Mouse (Mus musculus): ENCODE results near the gene Ly6g5b. TPM values are rescaled to one million over a fixed set of nuclear protein-coding genes. Genes with fewer than 3 reads are reported as not detected.

Gene Ly6g5b
- polyA plus RNA-seq, 1 experiment: not detected

GRCm38 (mm10) chr17:35068213-35068914, 46.9 kb downstream of the Ly6g5b start:
- TF ChIP-seq CTCF (IDR thresholded peaks at IDR 0.05; ENCODE audit: insufficient read depth, low read depth, low read length) (no peak), POLR2A (IDR thresholded peaks at IDR 0.05; ENCODE audit: insufficient read depth, low read depth, low read length) (no peak)
- Histone ChIP-seq H3K27ac (ENCODE audit: insufficient read depth, low read depth, low read length) (no peak overlapping the region), H3K4me3 (ENCODE audit: insufficient read depth, low read depth, low read length) (no peak overlapping the region), H3K4me1 (ENCODE audit: control insufficient read depth, insufficient read depth, low read length) (peaks cover 8% of the 10 kb centered on the region; the same call in 1 of the 2 replicates)
- 75% methylated on average over 17 of the region's 17 CpGs for WGBS

GRCm38 (mm10) chr17:35066084-35066483, 49.1 kb downstream of the Ly6g5b start, which contains the start of gene Mpig6b:
Gene Mpig6b (minus strand): TSS chr17:35066184.
- no peak for TF ChIP-seq POLR2A (IDR thresholded peaks at IDR 0.05; ENCODE audit: insufficient read depth, low read depth, low read length)
- no peak for TF ChIP-seq CTCF (IDR thresholded peaks at IDR 0.05; ENCODE audit: insufficient read depth, low read depth, low read length)
- Histone ChIP-seq H3K4me1 (ENCODE audit: control insufficient read depth, insufficient read depth, low read length) (peaks cover 8% of the 10 kb centered on the region; the same call in 1 of the 2 replicates), H3K4me3 (ENCODE audit: insufficient read depth, low read depth, low read length) (no peak within 1 kb of the TSS), H3K27ac (ENCODE audit: insufficient read depth, low read depth, low read length) (no peak within 1 kb of the TSS)
- 69% methylated on average over 10 of the region's 10 CpGs for WGBS

DNA sequence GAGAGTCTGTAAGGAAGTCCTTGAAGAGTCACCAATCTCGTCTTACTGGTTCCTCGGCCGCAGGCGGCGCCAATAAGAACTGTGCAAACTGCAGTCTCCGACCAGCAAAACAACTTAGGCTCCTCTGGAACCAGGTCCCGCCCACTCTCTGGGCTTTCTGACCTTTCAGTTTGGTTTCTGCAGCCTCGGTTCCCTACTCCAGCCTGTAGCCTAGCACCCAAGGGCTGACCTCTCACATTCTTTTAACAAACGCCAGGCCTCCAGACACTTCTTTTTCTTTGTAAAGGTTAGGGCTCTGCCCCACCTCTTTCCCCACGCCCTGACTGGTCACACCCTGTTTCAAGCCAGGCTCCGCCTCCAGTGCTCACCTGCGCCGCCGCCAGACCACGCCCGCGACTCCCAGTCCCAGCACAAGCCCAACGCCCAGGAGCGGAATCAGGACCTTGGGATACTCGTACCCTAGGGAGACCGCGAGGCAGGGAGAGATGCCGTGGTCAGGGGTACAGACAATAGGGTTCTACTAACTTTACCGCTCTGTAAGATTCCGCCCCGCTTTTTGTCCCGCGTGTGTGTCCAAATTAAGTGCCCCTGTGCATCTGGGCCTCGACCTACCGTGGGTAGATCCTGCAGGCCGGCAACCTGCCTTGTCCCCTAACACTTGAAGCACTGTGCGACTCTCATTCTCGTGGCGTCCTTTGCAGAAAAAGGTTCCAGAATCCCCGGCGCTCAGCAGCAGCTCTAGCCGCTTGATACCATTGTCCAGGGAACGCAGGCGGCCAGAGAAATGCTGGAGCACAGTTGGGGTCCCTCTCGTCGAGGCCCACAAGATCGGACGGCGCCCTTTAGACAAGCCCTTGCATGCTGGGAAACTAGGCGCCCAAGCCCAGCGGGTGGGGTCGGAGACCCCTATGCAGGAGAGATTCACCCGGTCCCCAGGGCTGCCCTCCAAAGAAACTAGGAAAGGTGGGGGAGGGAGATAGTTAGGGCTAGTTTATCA, 50.0 kb downstream of the Ly6g5b start, which contains the start of gene Ly6g6c:
Gene Ly6g6c, plus strand, starts transcription at position 438 of the 997 bp plus-strand sequence.
- TF ChIP-seq POLR2A (IDR thresholded peaks at IDR 0.05; ENCODE audit: insufficient read depth, low read depth, low read length): no peak
- TF ChIP-seq CTCF (IDR thresholded peaks at IDR 0.05; ENCODE audit: insufficient read depth, low read depth, low read length): no peak
- Histone ChIP-seq H3K4me3 (ENCODE audit: insufficient read depth, low read depth, low read length) (no peak within 1 kb of the TSS), H3K4me1 (ENCODE audit: control insufficient read depth, insufficient read depth, low read length) (peaks cover 9% of the 10 kb centered on the region; the same call in 1 of the 2 replicates), H3K27ac (ENCODE audit: insufficient read depth, low read depth, low read length) (no peak within 1 kb of the TSS)
- 16% methylated on average over 48 of the region's 48 CpGs for WGBS

GRCm38 (mm10) chr17:35064378-35064877, 50.8 kb downstream of the Ly6g5b start:
- no peak overlapping the region for H3K4me3 ChIP-seq (ENCODE audit: insufficient read depth, low read depth, low read length)
- H3K27ac ChIP-seq (ENCODE audit: insufficient read depth, low read depth, low read length): no peak overlapping the region
- 59% methylated on average over 10 of the region's 10 CpGs for WGBS
- peaks cover 14% of the 10 kb centered on the region; the same call in 1 of the 2 replicates for H3K4me1 ChIP-seq (ENCODE audit: control insufficient read depth, insufficient read depth, low read length)
- TF ChIP-seq POLR2A (IDR thresholded peaks at IDR 0.05; ENCODE audit: insufficient read depth, low read depth, low read length): no peak
- no peak for TF ChIP-seq CTCF (IDR thresholded peaks at IDR 0.05; ENCODE audit: insufficient read depth, low read depth, low read length)

Other genes starting within 250 kb of the Ly6g5b start
- not detected in 2 replicates for gene Zbtb12, start 235.9 kb downstream of the Ly6g5b start, polyA plus RNA-seq (2012; ENCODE audit: insufficient read depth, insufficient read length, low replicate concordance, missing spikeins)
- gene Gm20547, start 233.4 kb downstream of the Ly6g5b start, polyA plus RNA-seq (2012; ENCODE audit: insufficient read depth, insufficient read length, low replicate concordance, missing spikeins): not detected in 2 replicates
- not detected in 2 replicates for gene C2, start 217.2 kb downstream of the Ly6g5b start, polyA plus RNA-seq (2012; ENCODE audit: insufficient read depth, insufficient read length, low replicate concordance, missing spikeins)
- gene Ehmt2, start 217.0 kb downstream of the Ly6g5b start, polyA plus RNA-seq (2012; ENCODE audit: insufficient read depth, insufficient read length, low replicate concordance, missing spikeins): 130 TPM in 1 of 2 replicates, not detected in the other
- gene Slc44a4, start 201.0 kb downstream of the Ly6g5b start, polyA plus RNA-seq (2012; ENCODE audit: insufficient read depth, insufficient read length, low replicate concordance, missing spikeins): not detected in 2 replicates
- not detected in 2 replicates for gene Neu1, start 184.2 kb downstream of the Ly6g5b start, polyA plus RNA-seq (2012; ENCODE audit: insufficient read depth, insufficient read length, low replicate concordance, missing spikeins)
- not detected in 2 replicates for gene Hspa1b, start 156.2 kb downstream of the Ly6g5b start, polyA plus RNA-seq (2012; ENCODE audit: insufficient read depth, insufficient read length, low replicate concordance, missing spikeins)
- gene Gm20481, start 145.5 kb downstream of the Ly6g5b start, polyA plus RNA-seq (2012; ENCODE audit: insufficient read depth, insufficient read length, low replicate concordance, missing spikeins): not detected in 2 replicates
- gene Hspa1a, start 143.3 kb downstream of the Ly6g5b start, polyA plus RNA-seq (2012; ENCODE audit: insufficient read depth, insufficient read length, low replicate concordance, missing spikeins): not detected in 2 replicates
- gene Hspa1l, start 142.7 kb downstream of the Ly6g5b start, polyA plus RNA-seq (2012; ENCODE audit: insufficient read depth, insufficient read length, low replicate concordance, missing spikeins): not detected in 2 replicates
- not detected in 2 replicates for gene Lsm2, start 133.6 kb downstream of the Ly6g5b start, polyA plus RNA-seq (2012; ENCODE audit: insufficient read depth, insufficient read length, low replicate concordance, missing spikeins)
- gene Vars, start 114.4 kb downstream of the Ly6g5b start, polyA plus RNA-seq (2012; ENCODE audit: insufficient read depth, insufficient read length, low replicate concordance, missing spikeins): not detected in 2 replicates
- gene Vwa7, start 98.8 kb downstream of the Ly6g5b start, polyA plus RNA-seq (2012; ENCODE audit: insufficient read depth, insufficient read length, low replicate concordance, missing spikeins): not detected in 2 replicates
- not detected in 2 replicates for gene Sapcd1, start 87.4 kb downstream of the Ly6g5b start, polyA plus RNA-seq (2012; ENCODE audit: insufficient read depth, insufficient read length, low replicate concordance, missing spikeins)
- not detected in 2 replicates for gene Msh5, start 68.7 kb downstream of the Ly6g5b start, polyA plus RNA-seq (2012; ENCODE audit: insufficient read depth, insufficient read length, low replicate concordance, missing spikeins)
- not detected in 2 replicates for gene Clic1, start 65.5 kb downstream of the Ly6g5b start, polyA plus RNA-seq (2012; ENCODE audit: insufficient read depth, insufficient read length, low replicate concordance, missing spikeins)
- gene Ddah2, start 56.4 kb downstream of the Ly6g5b start, polyA plus RNA-seq (2012; ENCODE audit: insufficient read depth, insufficient read length, low replicate concordance, missing spikeins): not detected in 2 replicates
- not detected in 2 replicates for gene Ly6g6c, start 50.0 kb downstream of the Ly6g5b start, polyA plus RNA-seq (2012; ENCODE audit: insufficient read depth, insufficient read length, low replicate concordance, missing spikeins)
- gene Mpig6b, start 49.2 kb downstream of the Ly6g5b start, polyA plus RNA-seq (2012; ENCODE audit: insufficient read depth, insufficient read length, low replicate concordance, missing spikeins): not detected in 2 replicates
- not detected in 2 replicates for gene Ly6g6e, start 38.5 kb downstream of the Ly6g5b start, polyA plus RNA-seq (2012; ENCODE audit: insufficient read depth, insufficient read length, low replicate concordance, missing spikeins)
- not detected in 2 replicates for gene Ly6g6d, start 37.4 kb downstream of the Ly6g5b start, polyA plus RNA-seq (2012; ENCODE audit: insufficient read depth, insufficient read length, low replicate concordance, missing spikeins)
- gene Ly6g6f, start 29.8 kb downstream of the Ly6g5b start, polyA plus RNA-seq (2012; ENCODE audit: insufficient read depth, insufficient read length, low replicate concordance, missing spikeins): not detected in 2 replicates
- not detected in 2 replicates for gene Abhd16a, start 26.2 kb downstream of the Ly6g5b start, polyA plus RNA-seq (2012; ENCODE audit: insufficient read depth, insufficient read length, low replicate concordance, missing spikeins)
- gene Ly6g5c, start 7.1 kb downstream of the Ly6g5b start, polyA plus RNA-seq (2012; ENCODE audit: insufficient read depth, insufficient read length, low replicate concordance, missing spikeins): not detected in 2 replicates
- gene Gpank1, start 6.0 kb upstream of the Ly6g5b start, polyA plus RNA-seq (2012; ENCODE audit: insufficient read depth, insufficient read length, low replicate concordance, missing spikeins): not detected in 2 replicates
- gene Csnk2b, start 6.6 kb upstream of the Ly6g5b start, polyA plus RNA-seq (2012; ENCODE audit: insufficient read depth, insufficient read length, low replicate concordance, missing spikeins): not detected in 2 replicates
- not detected in 2 replicates for gene D17H6S53E, start 10.9 kb upstream of the Ly6g5b start, polyA plus RNA-seq (2012; ENCODE audit: insufficient read depth, insufficient read length, low replicate concordance, missing spikeins)
- not detected in 2 replicates for gene Apom, start 16.6 kb upstream of the Ly6g5b start, polyA plus RNA-seq (2012; ENCODE audit: insufficient read depth, insufficient read length, low replicate concordance, missing spikeins)
- gene Bag6, start 19.8 kb upstream of the Ly6g5b start, polyA plus RNA-seq (2012; ENCODE audit: insufficient read depth, insufficient read length, low replicate concordance, missing spikeins): 684 TPM in 1 of 2 replicates, not detected in the other
- 146 and 391 TPM in 2 replicates for gene Prrc2a, start 49.5 kb upstream of the Ly6g5b start, polyA plus RNA-seq (2012; ENCODE audit: insufficient read depth, insufficient read length, low replicate concordance, missing spikeins)
- not detected in 2 replicates for gene Aif1, start 60.6 kb upstream of the Ly6g5b start, polyA plus RNA-seq (2012; ENCODE audit: insufficient read depth, insufficient read length, low replicate concordance, missing spikeins)
- gene Lst1, start 73.0 kb upstream of the Ly6g5b start, polyA plus RNA-seq (2012; ENCODE audit: insufficient read depth, insufficient read length, low replicate concordance, missing spikeins): not detected in 2 replicates
- not detected in 2 replicates for gene Ltb, start 79.0 kb upstream of the Ly6g5b start, polyA plus RNA-seq (2012; ENCODE audit: insufficient read depth, insufficient read length, low replicate concordance, missing spikeins)
- not detected in 2 replicates for gene Tnf, start 86.6 kb upstream of the Ly6g5b start, polyA plus RNA-seq (2012; ENCODE audit: insufficient read depth, insufficient read length, low replicate concordance, missing spikeins)
- not detected in 2 replicates for gene Lta, start 89.9 kb upstream of the Ly6g5b start, polyA plus RNA-seq (2012; ENCODE audit: insufficient read depth, insufficient read length, low replicate concordance, missing spikeins)
- gene Gm16181, start 105.4 kb upstream of the Ly6g5b start, polyA plus RNA-seq (2012; ENCODE audit: insufficient read depth, insufficient read length, low replicate concordance, missing spikeins): not detected in 2 replicates
- not detected in 2 replicates for gene Atp6v1g2, start 118.2 kb upstream of the Ly6g5b start, polyA plus RNA-seq (2012; ENCODE audit: insufficient read depth, insufficient read length, low replicate concordance, missing spikeins)
- gene Nfkbil1, start 120.4 kb upstream of the Ly6g5b start, polyA plus RNA-seq (2012; ENCODE audit: insufficient read depth, insufficient read length, low replicate concordance, missing spikeins): not detected in 2 replicates
- gene Ddx39b, start 126.3 kb upstream of the Ly6g5b start, polyA plus RNA-seq (2012; ENCODE audit: insufficient read depth, insufficient read length, low replicate concordance, missing spikeins): 290 and 359 TPM in 2 replicates
- 345 and 592 TPM in 2 replicates for gene H2-D1, start 147.3 kb upstream of the Ly6g5b start, polyA plus RNA-seq (2012; ENCODE audit: insufficient read depth, insufficient read length, low replicate concordance, missing spikeins)
- gene H2-Q1, start 205.0 kb upstream of the Ly6g5b start, polyA plus RNA-seq (2012; ENCODE audit: insufficient read depth, insufficient read length, low replicate concordance, missing spikeins): not detected in 2 replicates
- gene H2-Q2, start 226.8 kb upstream of the Ly6g5b start, polyA plus RNA-seq (2012; ENCODE audit: insufficient read depth, insufficient read length, low replicate concordance, missing spikeins): not detected in 2 replicates

All from olfactory bulb, adult 2 months (tissue).